Comparison of ENCODE assay signal across 17 mouse cellular contexts in the genomic region with DNA sequence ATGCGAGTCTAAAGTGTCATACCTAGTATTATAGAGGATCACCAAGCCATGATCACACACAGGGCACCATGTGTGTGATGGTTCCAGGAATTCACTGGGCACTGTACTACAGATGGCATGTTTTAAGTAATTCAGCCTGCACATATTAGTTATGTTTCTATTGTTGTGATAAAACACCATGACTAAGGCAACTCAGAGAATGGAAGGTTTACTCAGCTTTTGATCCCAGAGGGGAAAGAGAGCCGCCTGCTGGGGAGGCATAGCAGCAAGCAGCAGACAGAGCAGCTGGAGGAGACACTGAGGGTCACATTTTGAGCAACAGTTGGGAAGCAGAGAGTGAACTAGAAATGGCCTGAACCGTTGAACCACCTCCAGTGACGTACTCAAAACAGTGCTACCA.
DNase-seq lines count a peak whose midpoint lies in the region; ATAC-seq and TF ChIP-seq lines count a peak whose summit lies in the region.
"Had no signal": no experiment of that assay in that cellular context is flagged by ENCODE, and none has a peak within 500 bp of the region (broad histone marks: within the 10 kb centered on the region; RNA-seq: fewer than 3 reads in every experiment).

No protein-coding gene starts in this region.

- H3K36me3 ChIP-seq in intestine, postnatal 0 days (ENCODE audit: control insufficient read depth, insufficient read depth): no peaks in the 10 kb centered on the region
- no peaks in the 10 kb centered on the region for H3K36me3 ChIP-seq in intestine, embryonic 16.5 days (ENCODE audit: control insufficient read depth, insufficient read depth, low read length)
- no peaks in the 10 kb centered on the region for H3K36me3 ChIP-seq in liver, postnatal 0 days (replicated peaks; ENCODE audit: insufficient read depth, low read length)
- H3K36me3 ChIP-seq: embryonic facial prominence, embryonic 10.5 days; forebrain, embryonic 15.5 days had no signal

- TF ChIP-seq CTCF in intestine, postnatal 0 days (IDR thresholded peaks at IDR 0.05; ENCODE audit: low read depth): peak; percentile 63
- peak; percentile 21; the same call in 1 of the 2 replicates for TF ChIP-seq CTCF in liver, postnatal 0 days (IDR thresholded peaks at IDR 0.05; ENCODE audit: low read depth)

- H3K4me1 ChIP-seq in intestine, postnatal 0 days (replicated peaks; ENCODE audit: control insufficient read depth, insufficient read depth, low read length): no peaks in the 10 kb centered on the region
- H3K4me1 ChIP-seq in intestine, embryonic 16.5 days (ENCODE audit: control insufficient read depth, insufficient read depth, low read length): no peaks in the 10 kb centered on the region
- no peaks in the 10 kb centered on the region for H3K4me1 ChIP-seq in liver, postnatal 0 days (ENCODE audit: insufficient read depth)
- H3K4me1 ChIP-seq: embryonic facial prominence, embryonic 10.5 days; forebrain, embryonic 15.5 days had no signal

- 63% methylated on average over 4 of the region's 4 CpGs for WGBS in intestine, postnatal 0 days
- WGBS in intestine, embryonic 16.5 days: 62% methylated on average over 4 of the region's 4 CpGs
- 63% methylated on average over 4 of the region's 4 CpGs for WGBS in liver, postnatal 0 days (ENCODE audit: insufficient replicate concordance)

- no peak overlapping the region for H3K4me3 ChIP-seq in intestine, postnatal 0 days (ENCODE audit: low read depth, low read length)
- no peak overlapping the region for H3K4me3 ChIP-seq in intestine, embryonic 16.5 days (ENCODE audit: low read length)
- no peak overlapping the region for H3K4me3 ChIP-seq in liver, postnatal 0 days (ENCODE audit: low read depth, low read length)
- H3K4me3 ChIP-seq: embryonic facial prominence, embryonic 10.5 days; forebrain, embryonic 15.5 days; left cerebral cortex, adult 2 months had no signal

- no peak for DNase-seq in liver, postnatal 0 days
- DNase-seq in liver (no peak), 3T3-L1 (ENCODE audit: low read depth, low spot score) (peak; percentile 27), 416B (ENCODE audit: low read depth) (peak; percentile 5)
- DNase-seq in testis, postnatal 10 days (ENCODE audit: low spot score): no peak
- DNase-seq: cerebellum, adult 11-12 months; gastrocnemius, postnatal 14 days; kidney, adult 2 months; kidney, postnatal 25 days; layer of hippocampus, adult 9-11 months had no signal

- H3K9me3 ChIP-seq in intestine, postnatal 0 days (ENCODE audit: control insufficient read depth): no peaks in the 10 kb centered on the region
- no peaks in the 10 kb centered on the region for H3K9me3 ChIP-seq in intestine, embryonic 16.5 days (ENCODE audit: control insufficient read depth, low read length)
- H3K9me3 ChIP-seq in liver, postnatal 0 days (ENCODE audit: low read length): no peaks in the 10 kb centered on the region
- H3K9me3 ChIP-seq: embryonic facial prominence, embryonic 10.5 days; forebrain, embryonic 15.5 days had no signal

- no peaks in the 10 kb centered on the region for H3K27me3 ChIP-seq in intestine, postnatal 0 days (replicated peaks; ENCODE audit: control insufficient read depth, insufficient read depth, low read length)
- H3K27me3 ChIP-seq in intestine, embryonic 16.5 days (replicated peaks; ENCODE audit: control insufficient read depth, insufficient read depth, low read length): no peaks in the 10 kb centered on the region
- no peaks in the 10 kb centered on the region for H3K27me3 ChIP-seq in liver, postnatal 0 days (ENCODE audit: insufficient read depth, low read length)
- H3K27me3 ChIP-seq: forebrain, embryonic 15.5 days had no signal

- H3K9ac ChIP-seq in intestine, postnatal 0 days (ENCODE audit: low read depth, low read length): no peak overlapping the region
- H3K9ac ChIP-seq in intestine, embryonic 16.5 days (ENCODE audit: low read depth, low read length): no peak overlapping the region
- no peak overlapping the region for H3K9ac ChIP-seq in liver, postnatal 0 days (replicated peaks)
- H3K9ac ChIP-seq: forebrain, embryonic 15.5 days had no signal

- H3K4me2 ChIP-seq in intestine, postnatal 0 days (replicated peaks; ENCODE audit: low read depth): no peak overlapping the region
- H3K4me2 ChIP-seq in intestine, embryonic 16.5 days (ENCODE audit: low read depth, low read length): no peak overlapping the region
- H3K4me2 ChIP-seq in liver, postnatal 0 days (ENCODE audit: low read depth, low read length): no peak overlapping the region
- H3K4me2 ChIP-seq: forebrain, embryonic 15.5 days had no signal

- TF ChIP-seq EP300 in liver, postnatal 0 days (IDR thresholded peaks at IDR 0.05; ENCODE audit: low read depth): no peak

- no peak overlapping the region for H3K27ac ChIP-seq in intestine, postnatal 0 days (ENCODE audit: low read depth, low read length)
- H3K27ac ChIP-seq in intestine, embryonic 16.5 days (ENCODE audit: low read length): no peak overlapping the region
- H3K27ac ChIP-seq in liver, postnatal 0 days (ENCODE audit: low read depth): no peak overlapping the region
- H3K27ac ChIP-seq: embryonic facial prominence, embryonic 10.5 days; forebrain, embryonic 15.5 days; left cerebral cortex, adult 2 months; macrophage had no signal

- ATAC-seq in intestine, postnatal 0 days: no peak
- no peak for ATAC-seq in intestine, embryonic 16.5 days
- no peak for ATAC-seq in liver, postnatal 0 days
- ATAC-seq: forebrain, embryonic 15.5 days; hindbrain, embryonic 16.5 days had no signal

Comparison
In these comparisons a context has a peak if more than half of its experiments do, and no peak if none do; other contexts are left out.
1. DNase-seq: peak in 3T3-L1 (single experiment) and 416B (single experiment); none in liver, postnatal 0 days (single experiment), liver (single experiment) and testis, postnatal 10 days (single experiment).